Mouse (Mus musculus): Measurements from ENCODE around the gene Ppp1r12a. TPM values are rescaled to one million over a fixed set of nuclear protein-coding genes. Genes with fewer than 3 reads are reported as not detected.

The Ppp1r12a gene
- 79.4 and 90.8 TPM in 2 replicates for polyA plus RNA-seq (2014; fragmentation: Nextera tagmentation; extraction: Ambion mirVana)

GRCm38 (mm10) chr10:108161261-108162256, at the start of gene Ppp1r12a:
TSS of gene Ppp1r12a (plus strand) at chr10:108162193.
- DNase-seq (ENCODE audit: low spot score) (peak; percentile 98), ATAC-seq (ENCODE audit: insufficient read depth, low FRiP score, low TSS enrichment) (peak; percentile 95)
- Histone ChIP-seq H3K36me3 (ENCODE audit: control insufficient read depth, insufficient read depth, low read length) (no peaks in the 10 kb centered on the region), H3K4me3 (ENCODE audit: low read depth, low read length) (peak within 1 kb of the TSS; percentile 99), H3K4me2 (ENCODE audit: low read depth) (peak within 1 kb of the TSS; percentile 72), H3K4me1 (ENCODE audit: control insufficient read depth, insufficient read depth, low read length) (peaks cover 9% of the 10 kb centered on the region; the same call in 1 of the 2 replicates), H3K27ac (ENCODE audit: low read depth, low read length) (peak within 1 kb of the TSS; percentile 99), H3K9ac (ENCODE audit: low read length) (peak within 1 kb of the TSS; percentile 99), H3K9me3 (ENCODE audit: control insufficient read depth, low read length) (no peaks in the 10 kb centered on the region), H3K27me3 (ENCODE audit: control insufficient read depth, insufficient read depth, low read length) (no peaks in the 10 kb centered on the region)
- WGBS = under 1% methylated on average over 81 of the region's 89 CpGs

DNA sequence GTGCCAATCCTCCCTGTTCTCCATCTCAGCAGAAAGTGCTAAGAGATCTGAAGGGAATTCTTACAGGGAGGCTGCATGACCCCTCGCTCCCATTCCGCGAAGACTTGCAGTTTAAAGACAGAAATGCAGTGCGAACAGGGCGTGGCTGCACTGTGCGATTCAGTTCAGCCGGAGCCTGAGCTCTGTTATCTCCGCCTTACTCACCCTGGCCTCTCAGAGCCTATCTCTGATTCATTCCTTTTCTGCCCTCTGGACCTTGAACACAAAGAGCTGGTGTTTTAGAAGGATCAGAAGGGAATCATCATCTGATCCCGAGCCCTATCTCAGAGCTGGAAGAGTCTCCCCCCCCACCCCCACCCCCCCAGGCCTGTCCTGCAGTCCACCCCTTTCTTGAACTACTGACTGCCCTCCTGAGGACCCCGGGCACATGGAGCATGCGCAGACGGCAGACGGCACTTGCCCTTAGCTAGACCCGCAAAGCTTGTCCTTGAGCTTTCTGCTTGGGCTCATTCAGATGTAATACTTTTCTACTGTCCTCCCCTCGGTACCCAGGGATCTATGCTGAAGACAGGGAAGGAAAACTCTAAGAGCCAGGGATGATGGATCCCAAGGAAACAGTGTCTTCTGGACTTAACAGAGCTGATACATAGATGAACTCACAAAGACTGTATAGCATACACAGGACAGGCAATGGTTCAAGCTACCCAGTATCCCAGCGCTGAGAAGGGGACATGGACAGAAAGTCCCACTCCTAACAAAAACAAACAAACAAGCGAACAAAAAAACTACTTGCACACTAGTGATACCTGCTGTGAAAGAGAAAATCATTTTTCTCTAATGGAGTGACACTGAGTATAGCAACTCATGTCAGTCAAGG, 48.4 kb upstream of the Ppp1r12a start:
- ATAC-seq (ENCODE audit: insufficient read depth, low FRiP score, low TSS enrichment) (peak; percentile 67), DNase-seq (ENCODE audit: low spot score) (peak; percentile 27)
- Histone ChIP-seq H3K4me1 (ENCODE audit: control insufficient read depth, insufficient read depth, low read length) (no peaks in the 10 kb centered on the region), H3K9ac (ENCODE audit: low read length) (no peak overlapping the region), H3K27me3 (ENCODE audit: control insufficient read depth, insufficient read depth, low read length) (no peaks in the 10 kb centered on the region), H3K27ac (ENCODE audit: low read depth, low read length) (no peak overlapping the region), H3K4me2 (ENCODE audit: low read depth) (peak overlapping the region; percentile 8; the same call in 1 of the 2 replicates), H3K4me3 (ENCODE audit: low read depth, low read length) (no peak overlapping the region; the same call in 1 of the 2 replicates), H3K36me3 (ENCODE audit: control insufficient read depth, insufficient read depth, low read length) (no peaks in the 10 kb centered on the region), H3K9me3 (ENCODE audit: control insufficient read depth, low read length) (no peaks in the 10 kb centered on the region)
- WGBS = 45% methylated on average over 17 of the region's 17 CpGs

GRCm38 (mm10) chr10:108118200-108119163, 43.5 kb upstream of the Ppp1r12a start:
- Histone ChIP-seq H3K27ac (ENCODE audit: low read depth, low read length) (no peak overlapping the region), H3K4me1 (ENCODE audit: control insufficient read depth, insufficient read depth, low read length) (no peaks in the 10 kb centered on the region), H3K36me3 (ENCODE audit: control insufficient read depth, insufficient read depth, low read length) (no peaks in the 10 kb centered on the region), H3K4me2 (ENCODE audit: low read depth) (no peak overlapping the region), H3K4me3 (ENCODE audit: low read depth, low read length) (no peak overlapping the region), H3K9me3 (ENCODE audit: control insufficient read depth, low read length) (no peaks in the 10 kb centered on the region), H3K27me3 (ENCODE audit: control insufficient read depth, insufficient read depth, low read length) (no peaks in the 10 kb centered on the region), H3K9ac (ENCODE audit: low read length) (no peak overlapping the region)
- ATAC-seq (ENCODE audit: insufficient read depth, low FRiP score, low TSS enrichment) = no peak
- DNase-seq (ENCODE audit: low spot score) = no peak
- WGBS = 87% methylated on average over 13 of the region's 13 CpGs

DNA sequence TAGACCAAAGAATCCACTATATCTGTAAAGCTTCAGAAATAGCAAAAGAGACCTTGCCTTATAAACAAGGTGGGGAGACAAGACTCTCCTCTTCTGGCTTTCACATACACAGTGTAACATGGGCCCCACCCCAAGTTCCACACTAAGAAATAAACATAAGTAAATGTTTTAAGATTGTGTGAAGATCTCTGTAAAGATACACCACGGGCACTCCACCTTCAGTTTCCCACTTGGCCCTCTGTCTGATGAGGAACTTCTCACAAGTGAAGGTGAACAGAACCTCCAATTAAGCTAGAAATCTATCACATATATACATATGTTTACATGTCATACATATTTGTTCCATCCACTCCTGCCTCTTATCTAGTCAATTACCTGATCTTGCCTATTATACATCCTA, 42.6 kb upstream of the Ppp1r12a start:
- 83% methylated on average over 1 of the region's 1 CpGs for WGBS
- no peak overlapping the region for H3K27ac ChIP-seq (ENCODE audit: low read depth, low read length)
- no peak for DNase-seq (ENCODE audit: low spot score)
- no peaks in the 10 kb centered on the region for H3K36me3 ChIP-seq (ENCODE audit: control insufficient read depth, insufficient read depth, low read length)
- H3K4me2 ChIP-seq (ENCODE audit: low read depth) = no peak overlapping the region
- no peak overlapping the region for H3K9ac ChIP-seq (ENCODE audit: low read length)
- ATAC-seq (ENCODE audit: insufficient read depth, low FRiP score, low TSS enrichment) = no peak
- no peaks in the 10 kb centered on the region for H3K27me3 ChIP-seq (ENCODE audit: control insufficient read depth, insufficient read depth, low read length)
- H3K4me3 ChIP-seq (ENCODE audit: low read depth, low read length) = no peak overlapping the region
- no peaks in the 10 kb centered on the region for H3K9me3 ChIP-seq (ENCODE audit: control insufficient read depth, low read length)
- H3K4me1 ChIP-seq (ENCODE audit: control insufficient read depth, insufficient read depth, low read length) = no peaks in the 10 kb centered on the region

- H3K36me3 ChIP-seq (ENCODE audit: control insufficient read depth, insufficient read depth, low read length) = no peaks in the 10 kb centered on the region
- no peak overlapping the region for H3K4me3 ChIP-seq (ENCODE audit: low read depth, low read length)
- no peak for DNase-seq (ENCODE audit: low spot score)
- H3K27me3 ChIP-seq (ENCODE audit: control insufficient read depth, insufficient read depth, low read length) = no peaks in the 10 kb centered on the region
- H3K4me1 ChIP-seq (ENCODE audit: control insufficient read depth, insufficient read depth, low read length) = no peaks in the 10 kb centered on the region
- no peaks in the 10 kb centered on the region for H3K9me3 ChIP-seq (ENCODE audit: control insufficient read depth, low read length)
- H3K9ac ChIP-seq (ENCODE audit: low read length) = no peak overlapping the region
- H3K27ac ChIP-seq (ENCODE audit: low read depth, low read length) = no peak overlapping the region
- 85% methylated on average over 3 of the region's 3 CpGs for WGBS
- no peak for ATAC-seq (ENCODE audit: insufficient read depth, low FRiP score, low TSS enrichment)
- no peak overlapping the region for H3K4me2 ChIP-seq (ENCODE audit: low read depth)
These were observed 36.9 kb upstream of the Ppp1r12a start for GRCm38 (mm10) chr10:108124934-108125599.

- no peaks in the 10 kb centered on the region for H3K9me3 ChIP-seq (ENCODE audit: control insufficient read depth, low read length)
- no peak for ATAC-seq (ENCODE audit: insufficient read depth, low FRiP score, low TSS enrichment)
- H3K4me1 ChIP-seq (ENCODE audit: control insufficient read depth, insufficient read depth, low read length) = no peaks in the 10 kb centered on the region
These were observed 32.8 kb upstream of the Ppp1r12a start for GRCm38 (mm10) chr10:108129167-108129566.

DNA sequence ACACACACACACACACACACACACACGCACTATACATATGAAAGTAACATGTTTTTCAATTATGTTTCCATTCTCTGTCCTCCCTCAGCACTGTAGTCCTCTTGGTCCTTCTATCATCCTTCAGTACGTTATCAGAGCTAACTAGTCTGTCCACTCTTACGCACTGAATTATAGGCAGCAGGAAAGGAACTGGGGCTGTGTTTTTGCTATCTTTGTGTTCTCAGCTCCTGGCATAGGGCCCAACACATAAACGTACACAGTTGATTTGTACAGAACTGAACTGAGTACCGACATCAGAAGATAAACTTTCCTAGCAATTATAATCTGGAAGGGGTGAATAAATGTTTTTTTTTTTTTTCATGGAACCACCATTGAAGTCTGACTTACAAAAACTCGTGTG, 30.1 kb upstream of the Ppp1r12a start:
- Histone ChIP-seq H3K9me3 (ENCODE audit: control insufficient read depth, low read length) (no peaks in the 10 kb centered on the region), H3K9ac (ENCODE audit: low read length) (no peak overlapping the region), H3K4me1 (ENCODE audit: control insufficient read depth, insufficient read depth, low read length) (no peaks in the 10 kb centered on the region), H3K27ac (ENCODE audit: low read depth, low read length) (no peak overlapping the region), H3K27me3 (ENCODE audit: control insufficient read depth, insufficient read depth, low read length) (no peaks in the 10 kb centered on the region), H3K36me3 (ENCODE audit: control insufficient read depth, insufficient read depth, low read length) (no peaks in the 10 kb centered on the region), H3K4me3 (ENCODE audit: low read depth, low read length) (no peak overlapping the region), H3K4me2 (ENCODE audit: low read depth) (no peak overlapping the region)
- no peak for DNase-seq (ENCODE audit: low spot score)
- 88% methylated on average over 6 of the region's 6 CpGs for WGBS
- no peak for ATAC-seq (ENCODE audit: insufficient read depth, low FRiP score, low TSS enrichment)

More at GRCm38 (mm10) chr10:108129167-108129566, 32.8 kb upstream of the Ppp1r12a start:
- Histone ChIP-seq H3K36me3 (ENCODE audit: control insufficient read depth, insufficient read depth, low read length) (no peaks in the 10 kb centered on the region), H3K9ac (ENCODE audit: low read length) (no peak overlapping the region), H3K4me3 (ENCODE audit: low read depth, low read length) (no peak overlapping the region), H3K27ac (ENCODE audit: low read depth, low read length) (no peak overlapping the region), H3K27me3 (ENCODE audit: control insufficient read depth, insufficient read depth, low read length) (no peaks in the 10 kb centered on the region), H3K4me2 (ENCODE audit: low read depth) (no peak overlapping the region)
- WGBS = 94% methylated on average over 3 of the region's 3 CpGs
- DNase-seq (ENCODE audit: low spot score) = no peak
